ENCODE assay signal across 10 mouse cellular contexts in genomic region chr7:107779611-107780010, GRCm38 (mm10). TPM values are rescaled to one million over a fixed set of nuclear protein-coding genes. Genes with fewer than 3 reads are reported as not detected.
A peak's percentile ranks its signal among the peaks of the same experiment; 100 is the strongest.
DNase-seq lines count a peak whose midpoint lies in the region; ATAC-seq and TF ChIP-seq lines count a peak whose summit lies in the region.
"Had no signal": no experiment of that assay in that cellular context is flagged by ENCODE, and none has a peak within 500 bp of the region (broad histone marks: within the 10 kb centered on the region; RNA-seq: fewer than 3 reads in every experiment).

No protein-coding gene starts in this region.

- no peaks in the 10 kb centered on the region for H3K27me3 ChIP-seq in hindbrain, postnatal 0 days (ENCODE audit: insufficient read depth, low read length)
- no peaks in the 10 kb centered on the region for H3K27me3 ChIP-seq in hindbrain, embryonic 13.5 days
- no peaks in the 10 kb centered on the region for H3K27me3 ChIP-seq in heart, embryonic 11.5 days (ENCODE audit: control insufficient read depth, insufficient read depth, low read length)
- H3K27me3 ChIP-seq: midbrain, embryonic 12.5 days had no signal

- no peak overlapping the region for H3K9ac ChIP-seq in hindbrain, postnatal 0 days (replicated peaks; ENCODE audit: low read length)
- no peak overlapping the region for H3K9ac ChIP-seq in hindbrain, embryonic 13.5 days
- no peak overlapping the region for H3K9ac ChIP-seq in heart, embryonic 11.5 days (ENCODE audit: low read depth, low read length)
- H3K9ac ChIP-seq: midbrain, embryonic 12.5 days had no signal

- no peak overlapping the region for H3K4me2 ChIP-seq in hindbrain, postnatal 0 days (ENCODE audit: low read depth, low read length)
- H3K4me2 ChIP-seq in hindbrain, embryonic 13.5 days, result no peak overlapping the region
- H3K4me2 ChIP-seq in heart, embryonic 11.5 days, result no peak overlapping the region
- H3K4me2 ChIP-seq: midbrain, embryonic 12.5 days had no signal

- 47% methylated on average over 4 of the region's 4 CpGs for WGBS in hindbrain, postnatal 0 days
- WGBS in hindbrain, embryonic 13.5 days, result 43% methylated on average over 4 of the region's 4 CpGs
- WGBS in heart, embryonic 11.5 days (ENCODE audit: insufficient replicate concordance), result 39% methylated on average over 4 of the region's 4 CpGs

- peak; percentile 67 for DNase-seq in hindbrain, postnatal 0 days (ENCODE audit: low spot score)
- DNase-seq in right cerebral cortex, adult 2 months (ENCODE audit: low spot score in 2 of 2), result peak; percentile 24 to 26
- DNase-seq in right cerebral cortex, postnatal 14 days, result no peak
- DNase-seq in retina, embryonic 14.5 days (ENCODE audit: low spot score), result peak; percentile 56
- no peak for DNase-seq in right cerebral cortex, postnatal 25 days
- DNase-seq: layer of hippocampus, adult 9-11 months had no signal

- no peaks in the 10 kb centered on the region for H3K4me1 ChIP-seq in hindbrain, postnatal 0 days (ENCODE audit: insufficient read depth, low read length)
- no peaks in the 10 kb centered on the region for H3K4me1 ChIP-seq in hindbrain, embryonic 13.5 days (replicated peaks)
- no peaks in the 10 kb centered on the region for H3K4me1 ChIP-seq in heart, embryonic 11.5 days (ENCODE audit: control insufficient read depth, insufficient read depth, low read length)
- H3K4me1 ChIP-seq: midbrain, embryonic 12.5 days had no signal

- no peak overlapping the region for H3K27ac ChIP-seq in hindbrain, postnatal 0 days
- no peak overlapping the region for H3K27ac ChIP-seq in hindbrain, embryonic 13.5 days
- no peak overlapping the region for H3K27ac ChIP-seq in heart, embryonic 11.5 days (ENCODE audit: low read depth, low read length)
- H3K27ac ChIP-seq: midbrain, embryonic 12.5 days had no signal

- H3K4me3 ChIP-seq in hindbrain, postnatal 0 days (ENCODE audit: low read length), result no peak overlapping the region
- H3K4me3 ChIP-seq in hindbrain, embryonic 13.5 days, result no peak overlapping the region
- H3K4me3 ChIP-seq in heart, embryonic 11.5 days (ENCODE audit: low read depth, low read length), result no peak overlapping the region
- H3K4me3 ChIP-seq: midbrain, embryonic 12.5 days had no signal

- TF ChIP-seq CTCF in hindbrain, postnatal 0 days (IDR thresholded peaks at IDR 0.05; ENCODE audit: low read depth), result peak; percentile 86

- H3K36me3 ChIP-seq in hindbrain, postnatal 0 days (ENCODE audit: insufficient read depth, low read length), result no peaks in the 10 kb centered on the region
- H3K36me3 ChIP-seq in hindbrain, embryonic 13.5 days, result no peaks in the 10 kb centered on the region
- no peaks in the 10 kb centered on the region for H3K36me3 ChIP-seq in heart, embryonic 11.5 days (ENCODE audit: control insufficient read depth, insufficient read depth, low read length)
- H3K36me3 ChIP-seq: midbrain, embryonic 12.5 days had no signal

- ATAC-seq in hindbrain, postnatal 0 days, result no peak
- ATAC-seq in hindbrain, embryonic 13.5 days (ENCODE audit: low FRiP score), result no peak
- ATAC-seq in activated CD4-positive, CD25-positive, alpha-beta regulatory T cell, adult 4 months, result peak; percentile 57
- ATAC-seq in heart, embryonic 11.5 days (replicated peaks; ENCODE audit: insufficient number of reproducible peaks, low FRiP score, low TSS enrichment), result no peak

- no peaks in the 10 kb centered on the region for H3K9me3 ChIP-seq in hindbrain, postnatal 0 days (ENCODE audit: low read length)
- no peaks in the 10 kb centered on the region for H3K9me3 ChIP-seq in hindbrain, embryonic 13.5 days
- no peaks in the 10 kb centered on the region for H3K9me3 ChIP-seq in heart, embryonic 11.5 days (replicated peaks; ENCODE audit: control insufficient read depth, low read length)
- H3K9me3 ChIP-seq: midbrain, embryonic 12.5 days had no signal

RNA-seq across cellular contexts. Expression of gene Ovch2, which starts 21.4 kb away (rescaled TPM):
- not detected in 2 replicates for total RNA-seq in hindbrain, postnatal 0 days (2014; rRNA removed)
- polyA plus RNA-seq in hindbrain, postnatal 0 days (2015; fragmentation: Nextera tagmentation; extraction: Ambion mirVana), result not detected in 2 replicates
- polyA plus RNA-seq in hindbrain, embryonic 13.5 days (2015; fragmentation: Nextera tagmentation; extraction: Ambion mirVana), result not detected in 2 replicates
- polyA plus RNA-seq in activated CD4-positive, CD25-positive, alpha-beta regulatory T cell, adult 4 months (2017; shearing (Covaris generic)), result not detected
- not detected in 2 replicates for polyA plus RNA-seq in heart, embryonic 11.5 days (2014; fragmentation: Nextera tagmentation; extraction: Ambion mirVana)
- polyA plus RNA-seq: midbrain, embryonic 12.5 days had no signal

RNA-seq across cellular contexts. Expression of gene Cyb5r2, which starts 21.8 kb away (rescaled TPM):
- total RNA-seq in hindbrain, postnatal 0 days (2014; rRNA removed), result 0.21 TPM in 1 of 2 replicates, not detected in the other
- 0.20 and 0.66 TPM in 2 replicates for polyA plus RNA-seq in hindbrain, postnatal 0 days (2015; fragmentation: Nextera tagmentation; extraction: Ambion mirVana)
- polyA plus RNA-seq in hindbrain, embryonic 13.5 days (2015; fragmentation: Nextera tagmentation; extraction: Ambion mirVana), result 0.14 TPM in 1 of 2 replicates, not detected in the other
- polyA plus RNA-seq in activated CD4-positive, CD25-positive, alpha-beta regulatory T cell, adult 4 months (2017; shearing (Covaris generic)), result not detected
- polyA plus RNA-seq in heart, embryonic 11.5 days (2014; fragmentation: Nextera tagmentation; extraction: Ambion mirVana), result 0.76 and 1.2 TPM in 2 replicates

RNA-seq across cellular contexts. Expression of gene Olfr467, which starts 32.5 kb away (rescaled TPM):
- total RNA-seq in hindbrain, postnatal 0 days (2014; rRNA removed), result not detected in 2 replicates
- polyA plus RNA-seq in hindbrain, postnatal 0 days (2015; fragmentation: Nextera tagmentation; extraction: Ambion mirVana), result not detected in 2 replicates
- polyA plus RNA-seq in hindbrain, embryonic 13.5 days (2015; fragmentation: Nextera tagmentation; extraction: Ambion mirVana), result not detected in 2 replicates
- polyA plus RNA-seq in activated CD4-positive, CD25-positive, alpha-beta regulatory T cell, adult 4 months (2017; shearing (Covaris generic)), result not detected
- not detected in 2 replicates for polyA plus RNA-seq in heart, embryonic 11.5 days (2014; fragmentation: Nextera tagmentation; extraction: Ambion mirVana)
- polyA plus RNA-seq: midbrain, embryonic 12.5 days had no signal

RNA-seq across cellular contexts. Expression of gene Olfr469, which starts 45.7 kb away (rescaled TPM):
- not detected in 2 replicates for total RNA-seq in hindbrain, postnatal 0 days (2014; rRNA removed)
- not detected in 2 replicates for polyA plus RNA-seq in hindbrain, postnatal 0 days (2015; fragmentation: Nextera tagmentation; extraction: Ambion mirVana)
- not detected in 2 replicates for polyA plus RNA-seq in hindbrain, embryonic 13.5 days (2015; fragmentation: Nextera tagmentation; extraction: Ambion mirVana)
- not detected for polyA plus RNA-seq in activated CD4-positive, CD25-positive, alpha-beta regulatory T cell, adult 4 months (2017; shearing (Covaris generic))
- polyA plus RNA-seq in heart, embryonic 11.5 days (2014; fragmentation: Nextera tagmentation; extraction: Ambion mirVana), result not detected in 2 replicates
- polyA plus RNA-seq: midbrain, embryonic 12.5 days had no signal

Comparison
In these comparisons a context has a peak if more than half of its experiments do, and no peak if none do; other contexts are left out.
1. DNase-seq: peak in hindbrain, postnatal 0 days (single experiment), right cerebral cortex, adult 2 months (2 of 2) and retina, embryonic 14.5 days (single experiment); none in right cerebral cortex, postnatal 14 days (single experiment) and right cerebral cortex, postnatal 25 days (single experiment).